Mouse (Mus musculus) erythroblast, embryonic 14.5 days (primary cell): ENCODE measurements around the gene Trp73.

Experiments
- GATA1 ChIP-seq: IDR thresholded peaks from 2 replicates; pipeline ENCODE4 v1.6.1; 2012; ENCODE audit warnings: low read length, inconsistent platforms, mixed read lengths
- TAL1 ChIP-seq: IDR thresholded peaks from 3 replicates; pipeline ENCODE4 v1.6.1; 2012; ENCODE audit warnings: low read length, inconsistent platforms, mixed read lengths

DNA sequence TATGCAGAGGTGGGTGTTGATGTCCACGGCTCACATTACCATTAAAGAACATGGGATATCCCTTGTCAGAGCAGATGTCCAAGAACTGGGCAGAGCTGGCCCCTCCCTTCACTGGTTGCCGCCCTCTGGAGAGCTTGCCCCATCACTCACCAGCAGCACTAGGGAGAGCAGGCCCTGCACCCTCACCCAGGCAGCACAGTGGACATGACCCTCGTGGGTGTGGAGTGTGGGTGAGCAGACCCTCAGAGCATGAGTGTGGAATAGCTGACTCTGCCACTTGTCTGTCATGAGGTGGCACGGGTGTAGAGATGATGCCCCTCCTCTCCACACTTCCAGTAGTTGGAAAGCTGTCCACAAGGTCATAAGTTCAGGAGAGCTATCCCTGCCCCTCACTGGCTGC lies 5.2 kb downstream of the Trp73 start:
- TF ChIP-seq GATA1 = no peak
- TF ChIP-seq TAL1 = no peak
